Mouse (Mus musculus) C2C12 (cell line): ENCODE measurements around the gene Cacna2d1.

ENCODE experiments used
- CEBPB ChIP-seq: IDR thresholded peaks from one replicate; pipeline ENCODE4 v1.6.1; 2011; ENCODE audit warnings: low read depth, mild to moderate bottlenecking, control low read depth, moderate library complexity
- CTCF ChIP-seq: IDR thresholded peaks from one replicate; pipeline ENCODE4 v1.5.1; 2011; ENCODE audit not compliant: control insufficient read depth, insufficient read depth, insufficient read length

GRCm38 (mm10) chr5:16357709-16358108 lies 423.2 kb downstream of the Cacna2d1 start:
- TF ChIP-seq CTCF (no peak), CEBPB (no peak)
